Mouse (Mus musculus) limb, embryonic 14.5 days (tissue): Measurements from ENCODE around the gene Samd8. TPM values are rescaled to one million over a fixed set of nuclear protein-coding genes. Genes with fewer than 3 reads are reported as not detected.

Experiments
- ATAC-seq: fragments of 200-750 bp; cut with Nextera tagmentation; 2 replicates; pipeline ENCODE4 v1.8.0; 2017; ENCODE audit warnings: low read depth, moderate number of reproducible peaks, moderate TSS enrichment; ENCODE audit not compliant: low FRiP score
- DNase-seq: peaks from one replicate; pipeline ENCODE4 v3.0.0-alpha.2; 2015; ENCODE audit warnings: low spot score
- H3K27ac ChIP-seq: fragments of 300-500 bp; sonication (generic); replicated peaks from 2 replicates; pipeline ENCODE4 v1.5.1; 2014; ENCODE audit warnings: low read depth, mild to moderate bottlenecking, low read length, moderate library complexity, mixed read lengths
- H3K27me3 ChIP-seq: fragments of 300-500 bp; sonication (generic); 2 replicates; pipeline ENCODE4 v1.6.1; 2014; ENCODE audit warnings: low read length, mixed read lengths; ENCODE audit not compliant: control insufficient read depth, insufficient read depth
- H3K36me3 ChIP-seq: fragments of 300-500 bp; sonication (generic); 2 replicates; pipeline ENCODE4 v1.6.1; 2014; ENCODE audit warnings: mild to moderate bottlenecking, low read length, moderate library complexity, mixed read lengths; ENCODE audit not compliant: control insufficient read depth, insufficient read depth
- H3K4me1 ChIP-seq: fragments of 300-500 bp; sonication (generic); 2 replicates; pipeline ENCODE4 v1.6.1; 2014; ENCODE audit warnings: antibody characterized with exemption, low read length, mixed read lengths; ENCODE audit not compliant: control insufficient read depth, insufficient read depth
- H3K4me2 ChIP-seq: fragments of 300-500 bp; sonication (generic); replicated peaks from 2 replicates; pipeline ENCODE4 v1.6.1; 2014; ENCODE audit warnings: low read depth, mild to moderate bottlenecking, low read length, moderate library complexity; ENCODE audit not compliant: severe bottlenecking
- H3K4me3 ChIP-seq: fragments of 300-500 bp; sonication (generic); replicated peaks from 2 replicates; pipeline ENCODE4 v1.5.1; 2014; ENCODE audit warnings: low read length
- H3K9ac ChIP-seq: fragments of 300-500 bp; sonication (generic); 2 replicates; pipeline ENCODE4 v1.6.1; 2014; ENCODE audit warnings: mild to moderate bottlenecking, low read depth, low read length, moderate library complexity; ENCODE audit not compliant: severe bottlenecking
- H3K9me3 ChIP-seq: fragments of 300-500 bp; sonication (generic); 2 replicates; pipeline ENCODE4 v1.6.1; 2016; ENCODE audit warnings: low read length; ENCODE audit not compliant: control insufficient read depth
- POLR2A ChIP-seq: fragments of 200-500 bp; IDR thresholded peaks from 2 replicates; pipeline ENCODE4 v1.8.0; 2012; ENCODE audit warnings: inconsistent platforms, mild to moderate bottlenecking, moderate library complexity, borderline replicate concordance; ENCODE audit not compliant: insufficient read depth, insufficient read length; ENCODE audit errors: extremely low read depth
- WGBS: fragments of 180-500 bp; shearing (Covaris S2); extraction: QIAGEN DNeasy Blood & Tissue Kit; methylation state at CpG from one replicate; pipeline ENCODE4 v1.1.7; 2014; 5-methylcytosine and 5-hydroxymethylcytosine counted together
- polyA plus RNA-seq, 2 experiments: library from polyadenylated mRNA; depleted of rRNA in 1 of 2; stranded (reverse) in 1 of 2; unstranded in 1 of 2; fragments of >200 nt; fragmentation: Nextera tagmentation in 1 of 2; extraction: Ambion mirVana in 1 of 2; gene quantifications; 2 replicates each; pipeline versions ENCODE4 v1.2.1 to v1.2.3; 2012 to 2014

The Samd8 gene
- polyA plus RNA-seq, 2 experiments, result 11.4 to 12.3 TPM

DNA sequence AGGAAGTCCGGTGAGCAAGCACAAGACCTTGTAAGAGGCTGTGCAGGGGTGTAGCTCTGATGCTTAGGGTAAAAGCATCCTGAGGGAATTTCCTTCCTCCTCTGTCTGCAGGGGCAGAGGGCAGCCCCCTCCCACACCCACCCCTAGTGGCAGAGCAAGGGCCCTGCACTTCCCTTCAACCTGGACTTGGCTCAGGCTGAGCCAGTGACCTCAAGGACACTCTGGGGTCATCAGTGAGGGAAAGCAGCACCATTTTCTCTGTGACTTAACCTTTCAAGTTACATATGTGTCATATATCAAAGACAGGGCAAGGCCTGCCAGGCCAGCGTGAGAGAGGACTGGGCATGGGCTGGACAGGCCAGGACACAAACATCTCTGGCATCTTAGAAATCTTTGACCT, 40.8 kb upstream of the Samd8 start:
- Histone ChIP-seq H3K27me3 (no peaks in the 10 kb centered on the region), H3K9me3 (no peaks in the 10 kb centered on the region), H3K9ac (no peak overlapping the region), H3K27ac (no peak overlapping the region), H3K4me2 (no peak overlapping the region), H3K4me1 (peaks cover 30% of the 10 kb centered on the region), H3K36me3 (no peaks in the 10 kb centered on the region), H3K4me3 (no peak overlapping the region)
- WGBS, result 50% methylated on average over 2 of the region's 2 CpGs
- no peak for ATAC-seq
- no peak for DNase-seq
- TF ChIP-seq POLR2A, result no peak

- peaks cover 28% of the 10 kb centered on the region for H3K4me1 ChIP-seq
- H3K4me3 ChIP-seq, result no peak overlapping the region
- no peaks in the 10 kb centered on the region for H3K27me3 ChIP-seq
- 45% methylated on average over 2 of the region's 2 CpGs for whole genome bisulfite sequencing
- no peaks in the 10 kb centered on the region for H3K36me3 ChIP-seq
- no peak overlapping the region for H3K9ac ChIP-seq
- peak overlapping the region; percentile 61; the same call in 1 of the 2 replicates for H3K27ac ChIP-seq
- no peaks in the 10 kb centered on the region for H3K9me3 ChIP-seq
- ATAC-seq, result no peak
- peak; percentile 49 for DNase-seq
- no peak for TF ChIP-seq POLR2A
- H3K4me2 ChIP-seq, result no peak overlapping the region
Observed at GRCm38 (mm10) chr14:21711231-21711630, 39.1 kb upstream of the Samd8 start.

GRCm38 (mm10) chr14:21714486-21714885, 35.8 kb upstream of the Samd8 start, which contains the start of gene Dupd1:
TSS of gene Dupd1 (minus strand) at chr14:21714576.
- H3K27ac ChIP-seq, result no peak within 1 kb of the TSS
- no peak for TF ChIP-seq POLR2A
- 63% methylated on average over 5 of the region's 5 CpGs for WGBS

DNA sequence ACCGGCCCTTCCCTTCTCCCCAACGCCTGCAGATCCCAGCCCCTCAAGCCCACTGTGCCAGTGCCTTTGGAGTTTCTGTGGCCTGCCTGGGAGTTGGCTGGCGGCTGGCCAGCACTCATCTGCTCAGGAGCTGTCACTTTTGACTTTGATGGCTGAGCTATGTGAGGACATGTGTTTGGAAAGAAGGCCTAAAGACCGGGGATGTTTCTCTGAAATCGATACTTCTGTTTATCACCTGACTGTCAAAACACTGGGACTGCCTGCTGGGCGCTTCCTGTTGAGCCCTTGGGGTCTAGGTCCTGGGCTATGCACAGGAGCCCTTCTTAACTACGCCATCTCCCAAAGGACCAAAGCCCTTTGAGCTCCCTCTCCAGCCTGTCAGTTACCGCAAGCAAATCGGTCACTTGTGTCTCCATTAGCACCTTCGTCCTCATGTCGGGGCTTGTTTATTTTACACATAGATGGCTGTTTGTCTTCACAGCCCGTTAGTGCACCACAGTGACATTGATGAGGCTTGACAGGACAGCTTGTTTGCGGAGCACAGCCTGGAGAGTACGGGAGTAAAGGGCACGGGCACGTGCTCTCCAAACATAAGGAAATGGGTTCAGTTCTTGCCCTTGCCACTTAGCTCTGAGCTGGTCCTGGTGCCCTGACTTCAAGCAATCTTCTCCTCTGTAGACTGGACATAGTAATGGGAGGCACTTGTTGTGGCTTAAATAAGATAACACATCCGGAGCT, 30.5 kb upstream of the Samd8 start:
- H3K9ac ChIP-seq, result peak overlapping the region; percentile 7; the same call in 1 of the 2 replicates
- DNase-seq (no peak), ATAC-seq (0 out of 2 replicates have a peak, but pooled peaks have one; percentile 15)
- WGBS, result 29% methylated on average over 17 of the region's 17 CpGs
- no peaks in the 10 kb centered on the region for H3K27me3 ChIP-seq
- H3K4me3 ChIP-seq, result no peak overlapping the region
- no peaks in the 10 kb centered on the region for H3K36me3 ChIP-seq
- peaks cover 21% of the 10 kb centered on the region for H3K4me1 ChIP-seq
- H3K27ac ChIP-seq, result no peak overlapping the region
- peaks cover 5% of the 10 kb centered on the region; the same call in 1 of the 2 replicates for H3K9me3 ChIP-seq
- no peak overlapping the region; the same call in 1 of the 2 replicates for H3K4me2 ChIP-seq
- no peak for TF ChIP-seq POLR2A

More at GRCm38 (mm10) chr14:21714486-21714885, 35.8 kb upstream of the Samd8 start, which contains the start of gene Dupd1:
- Histone ChIP-seq H3K4me3 (no peak within 1 kb of the TSS), H3K9ac (no peak within 1 kb of the TSS), H3K4me1 (peaks cover 26% of the 10 kb centered on the region), H3K9me3 (no peaks in the 10 kb centered on the region), H3K36me3 (no peaks in the 10 kb centered on the region), H3K4me2 (no peak within 1 kb of the TSS), H3K27me3 (no peaks in the 10 kb centered on the region)
- DNase-seq, result no peak
- ATAC-seq, result no peak

DNA sequence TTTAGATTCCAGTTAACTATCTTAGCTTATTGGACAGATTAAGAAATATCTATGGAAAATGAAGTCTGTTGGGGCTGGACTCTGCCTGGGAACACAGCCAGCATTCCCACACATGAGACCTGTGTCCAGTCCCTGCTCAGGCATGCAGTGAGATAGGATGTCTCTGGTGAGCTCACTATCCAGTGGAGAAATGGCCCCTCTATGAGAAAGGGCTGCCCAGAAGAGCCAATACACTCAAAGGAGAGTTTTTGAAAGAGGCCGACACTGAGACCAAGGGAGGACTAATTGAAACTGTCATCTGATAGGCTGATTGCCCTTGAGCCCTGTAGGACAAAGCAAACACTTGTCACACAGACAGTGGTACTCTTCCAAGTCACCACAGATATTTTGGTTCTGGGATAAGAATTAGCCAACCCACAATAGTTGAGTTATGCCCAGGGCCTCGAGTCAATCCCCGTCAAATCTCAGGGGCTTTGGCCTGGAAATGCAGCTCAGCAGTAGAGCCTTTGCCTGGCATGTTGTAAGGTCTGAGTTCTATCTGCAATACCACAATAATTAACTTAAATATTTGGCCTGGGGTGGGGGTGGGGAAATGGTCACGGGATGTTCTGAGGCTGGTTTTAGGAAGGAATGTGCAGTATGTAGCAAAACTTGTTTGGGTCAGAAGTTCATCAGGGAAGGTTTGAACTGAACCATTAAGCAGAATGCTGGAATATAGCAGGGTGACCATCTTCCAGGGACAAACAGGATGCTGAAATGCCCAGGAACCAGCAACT, 29.7 kb upstream of the Samd8 start:
- ATAC-seq, result no peak
- peaks cover 5% of the 10 kb centered on the region; the same call in 1 of the 2 replicates for H3K9me3 ChIP-seq

More for the DNA sequence above, 29.7 kb upstream of the Samd8 start:
- DNase-seq, result no peak
- Histone ChIP-seq H3K36me3 (no peaks in the 10 kb centered on the region), H3K27ac (no peak overlapping the region), H3K4me1 (peaks cover 21% of the 10 kb centered on the region), H3K9ac (no peak overlapping the region), H3K4me2 (no peak overlapping the region), H3K4me3 (no peak overlapping the region), H3K27me3 (no peaks in the 10 kb centered on the region)
- TF ChIP-seq POLR2A, result no peak
- WGBS, result 83% methylated on average over 4 of the region's 4 CpGs
